Mouse (Mus musculus) lung, embryonic 16.5 days (tissue): ENCODE measurements at regions not wholly inside any gene's neighbourhood (a gene's known extent, or its start where the extent isn't known, plus 50 kb on each side); places are given as distances from the start of the nearest gene placed in this dataset.

Source experiments
- ATAC-seq: fragments of 200-750 bp; cut with Nextera tagmentation; 2 replicates; pipeline ENCODE4 v1.8.0; 2017; ENCODE audit warnings: low read depth, mild to moderate bottlenecking, moderate library complexity
- H3K27ac ChIP-seq: fragments of 300-500 bp; sonication (generic); 2 replicates; pipeline ENCODE4 v1.5.1; 2014; ENCODE audit warnings: mild to moderate bottlenecking, control low read depth, low read length
- H3K27me3 ChIP-seq: fragments of 300-500 bp; sonication (generic); 2 replicates; pipeline ENCODE4 v1.6.1; 2014; ENCODE audit warnings: low read depth, low read length, mixed read lengths; ENCODE audit not compliant: control insufficient read depth, insufficient read depth
- H3K36me3 ChIP-seq: fragments of 300-500 bp; sonication (generic); 2 replicates; pipeline ENCODE4 v1.6.1; 2014; ENCODE audit warnings: low read length; ENCODE audit not compliant: control insufficient read depth, insufficient read depth
- H3K4me1 ChIP-seq: fragments of 300-500 bp; sonication (generic); replicated peaks from 2 replicates; pipeline ENCODE4 v1.6.1; 2014; ENCODE audit warnings: low read length, mixed read lengths; ENCODE audit not compliant: control insufficient read depth, insufficient read depth
- H3K4me2 ChIP-seq: fragments of 300-500 bp; sonication (generic); 2 replicates; pipeline ENCODE4 v1.6.1; 2014; ENCODE audit warnings: low read depth, low read length, control low read depth
- H3K4me3 ChIP-seq: fragments of 300-500 bp; sonication (generic); 2 replicates; pipeline ENCODE4 v1.5.1; 2014; ENCODE audit warnings: mild to moderate bottlenecking, low read length, control low read depth
- H3K9ac ChIP-seq: fragments of 300-500 bp; sonication (generic); 2 replicates; pipeline ENCODE4 v1.6.1; 2014; ENCODE audit warnings: low read length, control low read depth
- H3K9me3 ChIP-seq: fragments of 300-500 bp; sonication (generic); 2 replicates; pipeline ENCODE4 v1.6.1; 2016; ENCODE audit warnings: low read length; ENCODE audit not compliant: control insufficient read depth
- WGBS: fragments of 180-500 bp; shearing (Covaris S2); extraction: QIAGEN DNeasy Blood & Tissue Kit; methylation state at CpG from one replicate; pipeline ENCODE4 v1.1.7; 2014; 5-methylcytosine and 5-hydroxymethylcytosine counted together

DNA sequence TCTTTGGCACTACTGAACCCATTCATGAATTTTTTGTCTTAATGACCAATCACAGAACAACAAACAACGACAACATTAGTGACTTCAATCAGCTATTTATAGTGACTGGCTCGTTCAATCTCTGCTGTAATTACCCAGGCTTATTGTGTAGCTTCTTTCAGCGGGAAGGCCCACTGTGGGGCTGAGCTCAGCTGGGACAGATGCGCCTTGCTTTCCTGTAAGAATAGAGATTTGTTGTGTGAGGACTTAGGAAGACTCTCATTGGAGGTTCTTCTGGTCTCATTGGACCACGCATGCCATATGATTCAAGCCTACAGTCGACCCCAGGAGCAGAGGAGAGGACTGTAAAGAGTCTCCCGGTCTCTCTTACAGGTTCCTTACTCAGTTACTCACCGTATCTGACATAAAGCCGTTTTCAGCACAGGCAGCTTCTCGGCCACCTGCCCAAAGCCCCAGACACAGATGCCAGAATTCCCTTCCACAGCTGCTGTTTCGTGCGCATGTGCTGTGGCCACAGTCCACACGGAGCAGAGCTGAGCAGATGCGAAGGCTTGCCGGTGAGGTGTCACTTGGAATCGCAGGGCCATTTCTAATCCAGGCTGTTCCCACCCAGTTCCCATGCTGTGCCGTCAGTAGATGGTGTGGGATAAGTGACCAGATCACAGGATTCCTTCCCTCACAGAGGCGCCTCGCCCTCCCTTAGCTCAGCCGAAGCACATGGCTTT, 145.5 kb upstream of the Frmd6 start:
- Histone ChIP-seq H3K36me3 (no peaks in the 10 kb centered on the region), H3K27me3 (no peaks in the 10 kb centered on the region), H3K4me1 (peaks cover 15% of the 10 kb centered on the region), H3K4me2 (no peak overlapping the region), H3K4me3 (no peak overlapping the region), H3K27ac (no peak overlapping the region), H3K9me3 (no peaks in the 10 kb centered on the region), H3K9ac (no peak overlapping the region)
- WGBS, result 60% methylated on average over 20 of the region's 20 CpGs
- ATAC-seq, result peak; percentile 71

DNA sequence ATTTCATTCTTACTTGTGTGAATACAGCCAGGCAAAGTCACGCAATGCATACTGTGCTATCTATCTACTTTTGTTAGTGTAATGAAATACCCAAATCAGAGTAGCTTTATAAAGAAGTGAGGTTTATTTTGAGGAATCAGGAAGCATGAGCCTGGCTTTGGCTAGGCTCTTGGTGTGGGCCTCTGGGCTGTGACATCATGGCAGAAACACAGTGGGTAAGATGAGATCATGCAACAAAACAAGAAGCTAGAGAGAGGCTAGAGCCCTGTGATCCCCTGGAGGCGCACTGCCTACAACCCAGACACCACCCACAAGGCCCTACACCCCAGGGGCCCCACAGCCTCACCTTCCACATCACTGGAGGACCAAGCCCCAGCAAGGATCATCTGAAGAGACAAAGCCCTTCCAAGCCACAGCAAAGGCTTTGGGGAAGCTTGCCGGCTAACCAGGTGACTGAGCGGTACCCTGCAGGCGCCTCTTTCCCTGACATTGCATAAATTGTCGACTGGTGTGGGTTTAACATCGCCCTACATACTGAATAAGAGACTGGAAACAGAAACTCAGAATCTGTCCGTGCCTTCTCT, 143.8 kb upstream of the Frmd6 start:
- Histone ChIP-seq H3K4me3 (no peak overlapping the region), H3K27ac (no peak overlapping the region), H3K4me1 (peaks cover 21% of the 10 kb centered on the region), H3K9me3 (no peaks in the 10 kb centered on the region), H3K9ac (no peak overlapping the region), H3K36me3 (no peaks in the 10 kb centered on the region), H3K4me2 (no peak overlapping the region), H3K27me3 (no peaks in the 10 kb centered on the region)
- WGBS, result 91% methylated on average over 8 of the region's 8 CpGs
- ATAC-seq, result no peak

DNA sequence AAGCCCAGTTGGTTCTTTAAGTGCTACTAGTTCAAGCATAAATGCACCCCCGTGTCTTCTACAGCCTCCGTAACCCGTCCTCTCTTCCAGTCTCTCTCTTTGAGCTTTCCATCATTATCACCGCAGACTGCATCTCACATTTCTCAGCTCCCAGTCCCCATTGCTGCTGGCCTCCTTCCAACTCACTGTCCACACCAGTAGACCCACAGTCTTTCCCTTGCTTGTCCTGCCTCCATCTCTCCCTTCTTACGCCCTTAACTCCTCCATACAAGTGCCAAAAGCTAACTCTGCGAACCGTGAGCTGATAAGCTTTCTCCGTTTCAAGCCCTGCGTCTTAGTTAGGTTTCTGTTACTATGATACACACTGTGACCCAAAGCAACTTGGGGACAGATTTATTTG, 141.0 kb upstream of the Frmd6 start:
- Histone ChIP-seq H3K4me2 (no peak overlapping the region), H3K9ac (no peak overlapping the region), H3K36me3 (no peaks in the 10 kb centered on the region), H3K9me3 (no peaks in the 10 kb centered on the region), H3K27me3 (no peaks in the 10 kb centered on the region), H3K4me1 (peaks cover 36% of the 10 kb centered on the region), H3K27ac (no peak overlapping the region; the same call in 1 of the 2 replicates), H3K4me3 (no peak overlapping the region)
- 41% methylated on average over 9 of the region's 9 CpGs for WGBS
- ATAC-seq, result no peak

DNA sequence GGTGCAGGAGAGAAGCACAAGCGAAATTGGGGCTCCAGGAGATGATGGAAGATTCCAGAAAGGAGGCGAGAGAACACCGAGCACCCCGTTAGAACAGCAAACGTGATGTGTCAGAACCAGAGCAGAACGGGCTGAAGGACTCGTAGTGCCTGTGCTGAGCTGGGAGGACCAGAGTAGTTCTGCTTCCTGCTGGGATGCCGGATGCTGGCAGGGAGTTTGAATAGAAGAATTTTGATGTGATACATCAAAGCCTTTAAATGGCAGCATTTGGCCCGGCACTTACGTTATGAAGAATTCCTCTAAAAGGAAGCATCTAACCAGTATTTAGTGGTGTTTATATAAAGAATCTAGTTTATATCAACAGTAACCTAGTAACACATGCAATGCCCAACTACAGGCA, 139.9 kb upstream of the Frmd6 start:
- no peaks in the 10 kb centered on the region for H3K36me3 ChIP-seq
- H3K4me1 ChIP-seq, result peaks cover 32% of the 10 kb centered on the region
- H3K4me3 ChIP-seq, result no peak overlapping the region
- WGBS, result 40% methylated on average over 10 of the region's 10 CpGs
- ATAC-seq, result peak; percentile 39; the same call in 1 of the 2 replicates
- H3K27ac ChIP-seq, result peak overlapping the region; percentile 3; the same call in 1 of the 2 replicates
- no peak overlapping the region for H3K9ac ChIP-seq
- H3K27me3 ChIP-seq, result no peaks in the 10 kb centered on the region
- no peak overlapping the region for H3K4me2 ChIP-seq
- H3K9me3 ChIP-seq, result no peaks in the 10 kb centered on the region

DNA sequence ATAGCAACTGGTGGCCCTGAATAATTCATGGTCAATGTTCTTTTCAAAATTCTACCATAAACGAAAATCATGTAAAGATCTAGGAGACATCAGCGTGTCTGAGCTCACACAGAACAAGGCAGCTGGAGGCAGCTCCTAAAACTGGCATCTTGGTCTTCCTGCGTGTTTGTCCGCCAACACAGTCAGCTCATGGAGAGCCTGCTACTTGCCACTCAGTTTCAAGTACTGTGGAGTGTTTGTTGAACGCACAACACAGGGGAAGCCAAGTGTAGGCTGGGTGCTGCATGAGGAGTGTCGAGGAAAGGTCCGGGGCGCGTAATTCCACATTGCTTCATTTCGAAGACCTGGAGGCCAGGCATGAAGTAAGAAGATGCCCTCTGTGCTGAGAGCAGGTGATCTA, 139.0 kb upstream of the Frmd6 start:
- Histone ChIP-seq H3K9me3 (no peaks in the 10 kb centered on the region), H3K27ac (peak overlapping the region; percentile 49; the same call in 1 of the 2 replicates), H3K9ac (no peak overlapping the region), H3K36me3 (no peaks in the 10 kb centered on the region), H3K27me3 (no peaks in the 10 kb centered on the region), H3K4me3 (no peak overlapping the region), H3K4me2 (no peak overlapping the region), H3K4me1 (peaks cover 30% of the 10 kb centered on the region)
- ATAC-seq, result peak; percentile 64
- WGBS, result 55% methylated on average over 10 of the region's 10 CpGs

DNA sequence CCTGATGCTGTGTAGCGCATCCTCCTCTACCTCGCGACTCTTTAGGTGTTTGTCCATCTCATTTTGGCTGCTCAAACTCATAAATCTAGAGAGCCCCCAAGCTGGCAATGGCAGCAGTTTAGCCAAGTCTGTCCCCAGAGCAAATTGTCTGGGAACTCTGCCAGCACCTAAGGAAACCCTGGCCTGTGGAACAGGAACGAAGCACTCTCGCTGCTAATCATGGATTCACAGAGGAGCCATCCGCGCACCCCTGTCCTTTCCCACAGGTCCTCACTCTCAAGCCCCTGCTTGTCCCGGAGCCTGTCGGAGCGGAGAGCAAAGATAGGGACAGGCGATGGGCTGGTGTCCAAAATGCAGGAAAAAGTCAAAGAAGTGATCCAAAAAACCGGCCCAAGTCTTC, 138.3 kb upstream of the Frmd6 start:
- Histone ChIP-seq H3K4me2 (no peak overlapping the region), H3K27me3 (no peaks in the 10 kb centered on the region), H3K9me3 (no peaks in the 10 kb centered on the region), H3K4me1 (peaks cover 30% of the 10 kb centered on the region), H3K36me3 (no peaks in the 10 kb centered on the region), H3K4me3 (no peak overlapping the region), H3K27ac (peak overlapping the region; percentile 3; the same call in 1 of the 2 replicates), H3K9ac (no peak overlapping the region)
- 0 out of 2 replicates have a peak, but pooled peaks have one; percentile 39 for ATAC-seq
- WGBS, result 42% methylated on average over 12 of the region's 12 CpGs

DNA sequence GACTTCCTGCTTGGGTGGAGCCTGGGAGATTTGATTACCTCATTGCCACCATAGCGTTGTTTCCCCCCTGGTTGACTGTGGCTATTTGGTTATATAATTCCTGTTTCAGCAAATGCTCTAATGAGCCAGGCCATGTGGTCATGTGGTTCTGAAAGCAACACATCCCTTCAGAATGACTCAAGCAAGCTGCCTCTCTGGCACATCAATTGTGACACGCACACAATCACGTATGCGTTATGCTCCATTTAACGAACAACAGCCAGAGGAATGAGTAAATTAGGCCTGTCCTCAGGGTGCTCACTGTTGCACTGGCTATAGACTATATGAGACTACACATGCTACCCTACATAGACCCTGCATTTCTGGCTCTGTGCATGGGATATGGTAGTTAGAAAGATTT, 130.2 kb upstream of the Frmd6 start:
- H3K4me1 ChIP-seq, result no peaks in the 10 kb centered on the region
- 89% methylated on average over 5 of the region's 5 CpGs for WGBS
- H3K27ac ChIP-seq, result no peak overlapping the region
- no peak overlapping the region for H3K9ac ChIP-seq
- H3K4me3 ChIP-seq, result no peak overlapping the region
- no peak overlapping the region for H3K4me2 ChIP-seq
- no peaks in the 10 kb centered on the region for H3K36me3 ChIP-seq
- no peaks in the 10 kb centered on the region for H3K27me3 ChIP-seq
- ATAC-seq, result no peak
- H3K9me3 ChIP-seq, result no peaks in the 10 kb centered on the region

DNA sequence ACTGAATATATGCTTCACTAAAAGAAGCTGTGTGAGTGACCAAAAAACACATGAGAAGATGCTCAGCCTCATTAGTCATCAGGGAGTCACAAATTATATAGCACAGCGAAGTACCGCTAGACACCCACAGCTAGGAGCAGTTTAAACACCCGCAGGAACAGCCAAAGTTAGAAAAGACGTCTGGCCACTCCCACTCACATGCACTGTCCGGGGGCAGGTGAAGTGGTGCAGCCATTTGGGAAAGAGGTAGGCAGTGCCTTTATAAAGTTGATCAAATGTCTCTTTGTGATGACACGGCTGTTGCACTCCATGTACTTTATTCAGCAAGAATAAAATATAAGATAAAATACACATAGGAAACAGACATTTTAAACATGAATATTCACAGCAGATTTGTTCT, 129.1 kb upstream of the Frmd6 start:
- H3K27me3 ChIP-seq, result no peaks in the 10 kb centered on the region
- ATAC-seq, result no peak
- H3K4me3 ChIP-seq, result no peak overlapping the region
- no peaks in the 10 kb centered on the region for H3K4me1 ChIP-seq
- H3K4me2 ChIP-seq, result no peak overlapping the region
- H3K27ac ChIP-seq, result no peak overlapping the region
- no peaks in the 10 kb centered on the region for H3K9me3 ChIP-seq
- no peak overlapping the region for H3K9ac ChIP-seq
- no peaks in the 10 kb centered on the region for H3K36me3 ChIP-seq
- 59% methylated on average over 6 of the region's 6 CpGs for WGBS

DNA sequence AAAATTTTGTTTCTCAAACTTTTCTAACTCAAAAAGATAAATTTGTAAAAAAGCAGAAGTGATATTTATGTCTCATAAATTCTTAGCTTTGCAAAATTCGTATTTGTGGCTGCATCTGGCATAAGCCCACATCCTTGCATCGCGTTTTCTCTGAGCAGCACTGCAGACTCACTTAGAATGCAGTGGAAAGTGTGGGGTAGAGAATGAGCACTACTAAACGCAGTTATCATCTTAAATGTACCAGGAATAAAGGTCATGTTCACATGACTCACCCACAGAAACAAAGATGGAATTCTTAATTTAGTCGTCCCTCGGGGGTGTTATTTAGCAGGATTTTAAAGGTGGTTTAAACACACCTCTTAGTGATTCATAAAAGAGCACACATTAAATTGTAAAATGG, 126.8 kb upstream of the Frmd6 start:
- no peaks in the 10 kb centered on the region for H3K27me3 ChIP-seq

More for the DNA sequence above, 126.8 kb upstream of the Frmd6 start:
- H3K9ac ChIP-seq, result no peak overlapping the region
- H3K36me3 ChIP-seq, result no peaks in the 10 kb centered on the region
- H3K4me1 ChIP-seq, result no peaks in the 10 kb centered on the region
- H3K27ac ChIP-seq, result no peak overlapping the region
- no peaks in the 10 kb centered on the region for H3K9me3 ChIP-seq
- H3K4me2 ChIP-seq, result no peak overlapping the region
- WGBS, result 73% methylated on average over 6 of the region's 6 CpGs
- no peak overlapping the region for H3K4me3 ChIP-seq
- no peak for ATAC-seq
